Mouse (Mus musculus) kidney, adult 8-10 months (tissue): ENCODE measurements at regions not wholly inside any gene's neighbourhood (a gene's known extent, or its start where the extent isn't known, plus 50 kb on each side); places are given as distances from the start of the nearest gene placed in this dataset.

Experiments used
- DNase-seq, 2 experiments: peaks; one replicate each; pipeline ENCODE4 v3.0.0; 2022

DNA sequence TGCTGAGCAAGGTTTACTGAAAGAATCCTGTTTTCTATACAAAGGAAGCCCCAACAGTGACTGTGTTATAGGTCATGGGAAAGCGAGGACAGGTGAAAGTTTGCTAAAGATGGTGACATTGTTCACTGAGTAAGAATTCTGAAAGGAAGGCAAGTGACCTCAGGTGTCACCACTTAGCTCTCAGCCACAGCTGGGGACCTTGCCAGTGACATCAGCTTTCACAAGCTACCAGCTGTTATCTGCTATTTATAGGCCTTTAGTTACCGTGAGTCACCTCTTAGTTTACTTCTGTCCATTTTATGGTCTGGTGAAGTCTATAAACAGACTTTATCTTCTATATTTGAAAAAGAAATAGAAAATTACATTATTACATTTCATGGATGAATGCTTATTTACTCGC lies 65.4 kb upstream of the Mtpn start:
- DNase-seq: no peak

DNA sequence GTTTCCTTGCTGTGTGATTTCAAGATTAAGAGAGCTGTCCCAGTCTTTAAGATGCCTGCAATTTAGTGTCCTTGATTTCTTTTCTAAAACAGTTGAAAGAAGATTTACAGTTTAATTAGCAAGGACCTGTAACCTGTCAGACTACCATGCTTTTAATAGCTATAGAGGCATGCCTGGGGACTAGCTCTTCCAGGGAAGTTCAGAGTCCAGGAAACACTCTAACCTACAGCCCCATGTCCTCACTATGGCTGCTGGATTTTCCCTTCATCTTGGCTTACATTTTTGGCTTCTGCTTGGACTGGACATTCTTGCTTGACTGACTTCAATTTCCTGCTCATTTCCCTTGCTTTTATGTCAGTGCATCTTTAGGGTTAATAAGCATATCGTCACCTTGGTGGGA lies 61.7 kb upstream of the Mtpn start:
- no peak for DNase-seq

GRCm38 (mm10) chr6:35599841-35600240 lies 60.2 kb upstream of the Mtpn start:
- no peak for DNase-seq

GRCm38 (mm10) chr6:35598406-35599185 lies 58.9 kb upstream of the Mtpn start:
- no peak for DNase-seq

GRCm38 (mm10) chr6:35595012-35595411 lies 55.3 kb upstream of the Mtpn start:
- DNase-seq: no peak

DNA sequence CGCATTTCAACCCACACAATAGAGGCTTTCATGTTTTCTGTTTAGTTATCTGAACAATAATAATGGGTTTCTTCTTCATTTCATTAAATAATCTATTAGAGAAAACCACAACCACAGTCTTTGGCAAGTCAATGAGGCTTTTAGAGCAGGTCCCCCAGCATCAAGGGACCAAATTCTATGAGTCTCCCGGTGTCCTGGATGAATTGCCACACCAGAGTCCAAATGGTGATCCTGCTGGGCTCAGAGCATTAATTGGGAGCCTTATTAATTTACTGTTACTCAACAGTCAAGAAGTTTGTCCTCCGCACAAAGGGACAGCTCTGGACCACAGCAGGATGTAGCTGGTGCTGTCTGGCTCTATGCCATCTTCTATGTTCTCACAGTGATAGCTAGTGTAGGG lies 52.5 kb upstream of the Mtpn start:
- no peak for DNase-seq
